Mouse (Mus musculus): ENCODE measurements at regions not wholly inside any gene's neighbourhood (a gene's known extent, or its start where the extent isn't known, plus 50 kb on each side); places are given as distances from the start of the nearest gene placed in this dataset.

GRCm38 (mm10) chr4:105394366-105394765, 237.2 kb downstream of the Plpp3 start:
- H3K4me1 ChIP-seq (ENCODE audit: control insufficient read depth, insufficient read depth, low read length) = no peaks in the 10 kb centered on the region
- no peak overlapping the region for H3K27ac ChIP-seq (ENCODE audit: insufficient read depth, low read depth, low read length)
- H3K4me3 ChIP-seq (ENCODE audit: insufficient read depth, low read depth, low read length) = no peak overlapping the region
- no peak for TF ChIP-seq POLR2A (IDR thresholded peaks at IDR 0.05; ENCODE audit: insufficient read depth, low read depth, low read length)
- TF ChIP-seq CTCF (IDR thresholded peaks at IDR 0.05; ENCODE audit: insufficient read depth, low read depth, low read length) = no peak
- 70% methylated on average over 1 of the region's 1 CpGs for WGBS

GRCm38 (mm10) chr4:105397451-105397850, 240.3 kb downstream of the Plpp3 start:
- Histone ChIP-seq H3K4me3 (ENCODE audit: insufficient read depth, low read depth, low read length) (no peak overlapping the region), H3K4me1 (ENCODE audit: control insufficient read depth, insufficient read depth, low read length) (no peaks in the 10 kb centered on the region), H3K27ac (ENCODE audit: insufficient read depth, low read depth, low read length) (no peak overlapping the region)
- WGBS = 60% methylated on average over 2 of the region's 2 CpGs
- TF ChIP-seq CTCF (IDR thresholded peaks at IDR 0.05; ENCODE audit: insufficient read depth, low read depth, low read length) (no peak), POLR2A (IDR thresholded peaks at IDR 0.05; ENCODE audit: insufficient read depth, low read depth, low read length) (no peak)

- TF ChIP-seq POLR2A (IDR thresholded peaks at IDR 0.05; ENCODE audit: insufficient read depth, low read depth, low read length) (no peak), CTCF (IDR thresholded peaks at IDR 0.05; ENCODE audit: insufficient read depth, low read depth, low read length) (no peak)
- H3K27ac ChIP-seq (ENCODE audit: insufficient read depth, low read depth, low read length) = no peak overlapping the region
- 79% methylated on average over 3 of the region's 3 CpGs for WGBS
Observed at GRCm38 (mm10) chr4:105402021-105402420, 244.9 kb downstream of the Plpp3 start.

GRCm38 (mm10) chr4:105403169-105403568, 246.0 kb downstream of the Plpp3 start:
- Histone ChIP-seq H3K27ac (ENCODE audit: insufficient read depth, low read depth, low read length) (no peak overlapping the region), H3K4me1 (ENCODE audit: control insufficient read depth, insufficient read depth, low read length) (no peaks in the 10 kb centered on the region; the same call in 1 of the 2 replicates), H3K4me3 (ENCODE audit: insufficient read depth, low read depth, low read length) (no peak overlapping the region)
- TF ChIP-seq CTCF (IDR thresholded peaks at IDR 0.05; ENCODE audit: insufficient read depth, low read depth, low read length) (no peak), POLR2A (IDR thresholded peaks at IDR 0.05; ENCODE audit: insufficient read depth, low read depth, low read length) (no peak)
- WGBS = 83% methylated on average over 3 of the region's 3 CpGs

More at GRCm38 (mm10) chr4:105402021-105402420, 244.9 kb downstream of the Plpp3 start:
- no peak overlapping the region for H3K4me3 ChIP-seq (ENCODE audit: insufficient read depth, low read depth, low read length)
- no peaks in the 10 kb centered on the region; the same call in 1 of the 2 replicates for H3K4me1 ChIP-seq (ENCODE audit: control insufficient read depth, insufficient read depth, low read length)

GRCm38 (mm10) chr4:105403686-105404085, 246.5 kb downstream of the Plpp3 start:
- H3K4me1 ChIP-seq (ENCODE audit: control insufficient read depth, insufficient read depth, low read length) = no peaks in the 10 kb centered on the region; the same call in 1 of the 2 replicates
- 96% methylated on average over 6 of the region's 6 CpGs for WGBS
- H3K4me3 ChIP-seq (ENCODE audit: insufficient read depth, low read depth, low read length) = no peak overlapping the region
- no peak for TF ChIP-seq POLR2A (IDR thresholded peaks at IDR 0.05; ENCODE audit: insufficient read depth, low read depth, low read length)
- no peak for TF ChIP-seq CTCF (IDR thresholded peaks at IDR 0.05; ENCODE audit: insufficient read depth, low read depth, low read length)
- no peak overlapping the region for H3K27ac ChIP-seq (ENCODE audit: insufficient read depth, low read depth, low read length)

- Histone ChIP-seq H3K27ac (ENCODE audit: insufficient read depth, low read depth, low read length) (no peak overlapping the region), H3K4me1 (ENCODE audit: control insufficient read depth, insufficient read depth, low read length) (no peaks in the 10 kb centered on the region; the same call in 1 of the 2 replicates), H3K4me3 (ENCODE audit: insufficient read depth, low read depth, low read length) (no peak overlapping the region)
- WGBS = 84% methylated on average over 5 of the region's 5 CpGs
- no peak for TF ChIP-seq CTCF (IDR thresholded peaks at IDR 0.05; ENCODE audit: insufficient read depth, low read depth, low read length)
- TF ChIP-seq POLR2A (IDR thresholded peaks at IDR 0.05; ENCODE audit: insufficient read depth, low read depth, low read length) = no peak
Observed at GRCm38 (mm10) chr4:105405728-105406127, 248.6 kb downstream of the Plpp3 start.

- no peak overlapping the region for H3K4me3 ChIP-seq (ENCODE audit: insufficient read depth, low read depth, low read length)
- WGBS = 76% methylated on average over 14 of the region's 14 CpGs
- TF ChIP-seq CTCF (IDR thresholded peaks at IDR 0.05; ENCODE audit: insufficient read depth, low read depth, low read length) (no peak), POLR2A (IDR thresholded peaks at IDR 0.05; ENCODE audit: insufficient read depth, low read depth, low read length) (no peak)
- no peak overlapping the region for H3K27ac ChIP-seq (ENCODE audit: insufficient read depth, low read depth, low read length)
- H3K4me1 ChIP-seq (ENCODE audit: control insufficient read depth, insufficient read depth, low read length) = no peaks in the 10 kb centered on the region; the same call in 1 of the 2 replicates
Observed at GRCm38 (mm10) chr4:105406786-105407464, 249.8 kb downstream of the Plpp3 start.

- TF ChIP-seq CTCF (IDR thresholded peaks at IDR 0.05; ENCODE audit: insufficient read depth, low read depth, low read length) (no peak), POLR2A (IDR thresholded peaks at IDR 0.05; ENCODE audit: insufficient read depth, low read depth, low read length) (no peak)
- Histone ChIP-seq H3K27ac (ENCODE audit: insufficient read depth, low read depth, low read length) (no peak overlapping the region), H3K4me1 (ENCODE audit: control insufficient read depth, insufficient read depth, low read length) (no peaks in the 10 kb centered on the region; the same call in 1 of the 2 replicates), H3K4me3 (ENCODE audit: insufficient read depth, low read depth, low read length) (no peak overlapping the region)
- WGBS = 86% methylated on average over 9 of the region's 9 CpGs
Observed at GRCm38 (mm10) chr4:105408896-105409295, 251.7 kb downstream of the Plpp3 start.

GRCm38 (mm10) chr4:105417166-105417565, 260.0 kb downstream of the Plpp3 start:
- Histone ChIP-seq H3K27ac (ENCODE audit: insufficient read depth, low read depth, low read length) (no peak overlapping the region), H3K4me3 (ENCODE audit: insufficient read depth, low read depth, low read length) (no peak overlapping the region), H3K4me1 (ENCODE audit: control insufficient read depth, insufficient read depth, low read length) (no peaks in the 10 kb centered on the region)
- 97% methylated on average over 3 of the region's 3 CpGs for WGBS
- TF ChIP-seq POLR2A (IDR thresholded peaks at IDR 0.05; ENCODE audit: insufficient read depth, low read depth, low read length) = no peak
- TF ChIP-seq CTCF (IDR thresholded peaks at IDR 0.05; ENCODE audit: insufficient read depth, low read depth, low read length) = no peak

All from olfactory bulb, adult 2 months (tissue).